Mouse (Mus musculus) MN1 (cell line): ENCODE data around the gene Gm13279.
"Not testable (repeated sequence)": the region's sequence is repeated elsewhere in the genome, so short reads cannot be mapped to it uniquely, and the experiment has no call there.

Experiments used
- DNase-seq: peaks from one replicate; pipeline ENCODE4 v3.0.0-alpha.2; 2016; ENCODE audit warnings: low spot score

Gm13279 gene

GRCm38 (mm10) chr4:88797097-88797496 is at the start of gene Gm13279:
Gene Gm13279, plus strand, starts transcription at chr4:88797397.
- not testable (repeated sequence) for DNase-seq

GRCm38 (mm10) chr4:88749926-88750325 is 47.3 kb upstream of the Gm13279 start:
- no peak for DNase-seq

- not testable (repeated sequence) for DNase-seq
Measured at GRCm38 (mm10) chr4:88754818-88755340, 42.3 kb upstream of the Gm13279 start, which contains the start of gene Gm13271. Gene Gm13271, plus strand, starts transcription at chr4:88754868.

GRCm38 (mm10) chr4:88756581-88757513 is 40.4 kb upstream of the Gm13279 start:
- DNase-seq = peak; percentile 14

- DNase-seq = peak; percentile 91
Measured at GRCm38 (mm10) chr4:88757628-88758031, 39.6 kb upstream of the Gm13279 start.

- DNase-seq = not testable (repeated sequence)
Measured at GRCm38 (mm10) chr4:88758751-88759150, 38.4 kb upstream of the Gm13279 start.

- DNase-seq = not testable (repeated sequence)
Measured at GRCm38 (mm10) chr4:88759610-88760268, 37.5 kb upstream of the Gm13279 start, which contains the start of gene Gm13283. Gene Gm13283, plus strand, starts transcription at chr4:88760119.

GRCm38 (mm10) chr4:88760431-88760830 is 36.8 kb upstream of the Gm13279 start:
- DNase-seq = peak; percentile 84

GRCm38 (mm10) chr4:88761776-88762175 is 35.4 kb upstream of the Gm13279 start:
- not testable (repeated sequence) for DNase-seq

GRCm38 (mm10) chr4:88762341-88762740 is 34.9 kb upstream of the Gm13279 start:
- DNase-seq = not testable (repeated sequence)

- DNase-seq = peak; percentile 80
Measured at GRCm38 (mm10) chr4:88763384-88764018, 33.7 kb upstream of the Gm13279 start.

GRCm38 (mm10) chr4:88773534-88773933 is 23.7 kb upstream of the Gm13279 start, which contains the start of gene Gm13290:
Gene Gm13290, plus strand, starts transcription at chr4:88773834.
- not testable (repeated sequence) for DNase-seq

GRCm38 (mm10) chr4:88776622-88777021 is 20.6 kb upstream of the Gm13279 start, which contains the start of gene Gm13289:
Gene Gm13289, plus strand, starts transcription at chr4:88776922.
- not testable (repeated sequence) for DNase-seq

- not testable (repeated sequence) for DNase-seq
Measured at GRCm38 (mm10) chr4:88779550-88779949, 17.6 kb upstream of the Gm13279 start, which contains the start of gene Gm13272. Gene Gm13272, plus strand, starts transcription at chr4:88779850.

GRCm38 (mm10) chr4:88780320-88780719 is 16.9 kb upstream of the Gm13279 start:
- not testable (repeated sequence) for DNase-seq

- not testable (repeated sequence) for DNase-seq
Measured at GRCm38 (mm10) chr4:88781831-88782230, 15.4 kb upstream of the Gm13279 start, which contains the start of gene Ifnz. Gene Ifnz, plus strand, starts transcription at chr4:88782131.

- not testable (repeated sequence) for DNase-seq
Measured at GRCm38 (mm10) chr4:88782335-88782734, 14.9 kb upstream of the Gm13279 start.

GRCm38 (mm10) chr4:88785409-88785808 is 11.8 kb upstream of the Gm13279 start, which contains the start of gene Gm13276:
Gene Gm13276, plus strand, starts transcription at chr4:88785709.
- DNase-seq = not testable (repeated sequence)

GRCm38 (mm10) chr4:88788402-88788801 is 8.8 kb upstream of the Gm13279 start, which contains the start of gene Gm13277:
Gene Gm13277, plus strand, starts transcription at chr4:88788632.
- DNase-seq = not testable (repeated sequence)

- not testable (repeated sequence) for DNase-seq
Measured at GRCm38 (mm10) chr4:88791250-88791649, 5.9 kb upstream of the Gm13279 start, which contains the start of gene Gm13278. Gene Gm13278, plus strand, starts transcription at chr4:88791550.
